Mouse (Mus musculus) liver, embryonic 15.5 days (tissue): ENCODE measurements around the gene Emid1. TPM values are rescaled to one million over a fixed set of nuclear protein-coding genes. Genes with fewer than 3 reads are reported as not detected.

Experiments
- polyA plus RNA-seq: library from polyadenylated mRNA; unstranded; fragments of >200 nt; fragmentation: Nextera tagmentation; extraction: Ambion mirVana; gene quantifications from 2 replicates; pipeline ENCODE4 v1.2.1, GENCODE M21; 2015

The Emid1 gene
- polyA plus RNA-seq, 1 experiment from 2014 or later: 3.5 TPM

Other genes with a start within 250 kb of the Emid1 start
- 0.07 and 0.10 TPM in 2 replicates for gene Nefh, start 204.2 kb downstream of the Emid1 start, polyA plus RNA-seq
- gene Ap1b1, start 165.4 kb downstream of the Emid1 start, polyA plus RNA-seq: 76.7 and 81.9 TPM in 2 replicates
- 0.25 and 0.33 TPM in 2 replicates for gene Rasl10a, start 94.1 kb downstream of the Emid1 start, polyA plus RNA-seq
- 12.1 and 16.8 TPM in 2 replicates for gene Gas2l1, start 86.9 kb downstream of the Emid1 start, polyA plus RNA-seq
- gene Rhbdd3, start 53.3 kb downstream of the Emid1 start, polyA plus RNA-seq: 12.0 and 13.4 TPM in 2 replicates
- 255 and 279 TPM in 2 replicates for gene Ewsr1, start 53.0 kb downstream of the Emid1 start, polyA plus RNA-seq
- gene Kremen1, start 109.3 kb upstream of the Emid1 start, polyA plus RNA-seq: 1.9 and 2.0 TPM in 2 replicates